ENCODE assay signal across 17 mouse cellular contexts in the genomic region with DNA sequence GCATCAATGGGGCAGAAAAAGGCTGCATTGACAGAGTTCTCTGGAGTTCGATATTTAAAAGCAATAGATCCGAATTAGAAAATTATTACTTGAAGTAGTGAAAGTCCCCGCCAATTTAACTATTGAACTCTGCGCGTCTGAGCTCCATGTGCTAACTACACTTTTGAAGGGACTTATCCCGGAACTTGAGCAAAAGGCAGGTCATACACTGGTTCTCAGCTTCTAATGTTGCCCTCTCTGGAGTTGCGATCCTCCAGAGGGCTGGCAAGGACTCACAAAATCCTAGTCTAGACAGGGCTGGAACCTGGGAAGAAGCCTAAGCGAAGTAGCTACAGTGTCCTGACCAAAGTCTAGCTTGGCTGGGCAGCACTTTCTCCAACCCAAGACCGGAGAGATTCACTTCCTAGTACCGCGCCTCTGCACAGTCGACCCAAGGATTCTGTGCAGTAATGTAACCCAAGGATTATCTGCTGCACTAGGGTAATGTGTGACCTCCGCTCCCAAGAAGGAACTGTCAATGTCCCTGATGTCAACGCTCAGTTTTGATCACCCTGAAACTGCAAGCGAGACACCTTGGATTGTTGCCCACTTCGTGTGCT. TPM values are rescaled to one million over a fixed set of nuclear protein-coding genes. Genes with fewer than 3 reads are reported as not detected.
DNase-seq lines count a peak whose midpoint lies in the region; ATAC-seq and TF ChIP-seq lines count a peak whose summit lies in the region.
"Had no signal": no experiment of that assay in that cellular context is flagged by ENCODE, and none has a peak within 500 bp of the region (broad histone marks: within the 10 kb centered on the region; RNA-seq: fewer than 3 reads in every experiment).

No protein-coding gene starts in this region.

- H3K4me1 ChIP-seq in forebrain, embryonic 12.5 days, result peaks cover 25% of the 10 kb centered on the region
- H3K4me1 ChIP-seq in forebrain, embryonic 14.5 days (ENCODE audit: control insufficient read depth, insufficient read depth, low read length), result peaks cover 5% of the 10 kb centered on the region
- H3K4me1 ChIP-seq in lung, embryonic 14.5 days (ENCODE audit: insufficient read depth), result no peaks in the 10 kb centered on the region
- H3K4me1 ChIP-seq in embryonic facial prominence, embryonic 11.5 days (ENCODE audit: control insufficient read depth, insufficient read depth, low read length), result peaks cover 3% of the 10 kb centered on the region; the same call in 1 of the 2 replicates

- TF ChIP-seq CTCF in lung, embryonic 14.5 days (IDR thresholded peaks at IDR 0.05; ENCODE audit: low read depth), result no peak

- H3K9ac ChIP-seq in forebrain, embryonic 12.5 days, result no peak overlapping the region
- no peak overlapping the region for H3K9ac ChIP-seq in forebrain, embryonic 14.5 days (ENCODE audit: low read length)
- no peak overlapping the region for H3K9ac ChIP-seq in lung, embryonic 14.5 days
- peak overlapping the region; percentile 42 for H3K9ac ChIP-seq in embryonic facial prominence, embryonic 11.5 days (replicated peaks; ENCODE audit: low read length)
- H3K9ac ChIP-seq: liver, embryonic 13.5 days; neural tube, embryonic 12.5 days had no signal

- H3K36me3 ChIP-seq in forebrain, embryonic 12.5 days (replicated peaks), result no peaks in the 10 kb centered on the region
- no peaks in the 10 kb centered on the region for H3K36me3 ChIP-seq in forebrain, embryonic 14.5 days (ENCODE audit: control insufficient read depth, insufficient read depth, low read length)
- no peaks in the 10 kb centered on the region for H3K36me3 ChIP-seq in lung, embryonic 14.5 days (ENCODE audit: insufficient read depth)
- no peaks in the 10 kb centered on the region for H3K36me3 ChIP-seq in embryonic facial prominence, embryonic 11.5 days (replicated peaks; ENCODE audit: control insufficient read depth, insufficient read depth, low read depth, low read length)
- H3K36me3 ChIP-seq: liver, embryonic 13.5 days; neural tube, embryonic 12.5 days had no signal

- no peak overlapping the region for H3K4me3 ChIP-seq in forebrain, embryonic 12.5 days (replicated peaks)
- H3K4me3 ChIP-seq in forebrain, embryonic 14.5 days (ENCODE audit: low read depth, low read length), result no peak overlapping the region
- no peak overlapping the region for H3K4me3 ChIP-seq in lung, embryonic 14.5 days (ENCODE audit: low read depth, low read length)
- H3K4me3 ChIP-seq in embryonic facial prominence, embryonic 11.5 days (ENCODE audit: low read depth, low read length), result peak overlapping the region; percentile 23
- H3K4me3 ChIP-seq: liver, embryonic 13.5 days; neural tube, embryonic 12.5 days had no signal

- ATAC-seq in forebrain, embryonic 12.5 days (ENCODE audit: low FRiP score), result no peak
- no peak for ATAC-seq in forebrain, embryonic 14.5 days
- no peak for ATAC-seq in lung, embryonic 14.5 days (ENCODE audit: insufficient read depth)
- no peak for ATAC-seq in embryonic facial prominence, embryonic 11.5 days (replicated peaks; ENCODE audit: insufficient number of reproducible peaks, low FRiP score, low TSS enrichment, low read depth)
- ATAC-seq in megakaryocyte, adult 5-6 weeks (ENCODE audit: poor library complexity, severe bottlenecking), result 0 out of 2 replicates have a peak, but pooled peaks have one; percentile 3
- ATAC-seq: hindbrain, embryonic 16.5 days had no signal

- peak overlapping the region; percentile 8 for H3K4me2 ChIP-seq in forebrain, embryonic 12.5 days
- no peak overlapping the region for H3K4me2 ChIP-seq in forebrain, embryonic 14.5 days (ENCODE audit: low read length)
- no peak overlapping the region for H3K4me2 ChIP-seq in lung, embryonic 14.5 days
- H3K4me2 ChIP-seq in embryonic facial prominence, embryonic 11.5 days (ENCODE audit: low read depth, low read length), result peak overlapping the region; percentile 16
- H3K4me2 ChIP-seq: heart, embryonic 11.5 days; liver, embryonic 13.5 days; neural tube, embryonic 12.5 days had no signal

- no peak overlapping the region for H3K27ac ChIP-seq in forebrain, embryonic 12.5 days
- H3K27ac ChIP-seq in forebrain, embryonic 14.5 days (ENCODE audit: low read depth, low read length), result no peak overlapping the region
- H3K27ac ChIP-seq in lung, embryonic 14.5 days (ENCODE audit: low read depth), result no peak overlapping the region
- no peak overlapping the region for H3K27ac ChIP-seq in embryonic facial prominence, embryonic 11.5 days (replicated peaks; ENCODE audit: low read depth, low read length)
- H3K27ac ChIP-seq: liver, embryonic 13.5 days; neural tube, embryonic 12.5 days had no signal

- no peaks in the 10 kb centered on the region for H3K9me3 ChIP-seq in forebrain, embryonic 12.5 days
- H3K9me3 ChIP-seq in forebrain, embryonic 14.5 days (replicated peaks; ENCODE audit: control insufficient read depth, low read length), result no peaks in the 10 kb centered on the region
- no peaks in the 10 kb centered on the region for H3K9me3 ChIP-seq in lung, embryonic 14.5 days (ENCODE audit: low read depth, low read length)
- H3K9me3 ChIP-seq in embryonic facial prominence, embryonic 11.5 days (replicated peaks; ENCODE audit: control insufficient read depth, low read length), result no peaks in the 10 kb centered on the region
- H3K9me3 ChIP-seq: liver, embryonic 13.5 days; neural tube, embryonic 12.5 days had no signal

- no peak for DNase-seq in forebrain, embryonic 14.5 days (ENCODE audit: low spot score)
- DNase-seq in lung, embryonic 14.5 days, result peak; percentile 51
- no peak for DNase-seq in lung, postnatal 36 days
- DNase-seq in embryonic facial prominence, embryonic 11.5 days (ENCODE audit: low spot score), result peak; percentile 36
- no peak for DNase-seq in gastrocnemius, postnatal 25 days
- no peak for DNase-seq in layer of hippocampus, adult 9-10 months (ENCODE audit: low spot score)
- DNase-seq: kidney, postnatal 25 days; liver, embryonic 13.5 days; right cerebral cortex, adult 18-20 months; thymus, postnatal 36 days had no signal

- 2% methylated on average over 16 of the region's 16 CpGs for WGBS in forebrain, embryonic 12.5 days
- WGBS in forebrain, embryonic 14.5 days, result 2% methylated on average over 16 of the region's 16 CpGs
- 3% methylated on average over 16 of the region's 16 CpGs for WGBS in lung, embryonic 14.5 days
- 2% methylated on average over 16 of the region's 16 CpGs for WGBS in embryonic facial prominence, embryonic 11.5 days

- H3K27me3 ChIP-seq in forebrain, embryonic 12.5 days, result peaks cover 88% of the 10 kb centered on the region
- H3K27me3 ChIP-seq in forebrain, embryonic 14.5 days (replicated peaks; ENCODE audit: control insufficient read depth, insufficient read depth, low read length), result peaks cover 68% of the 10 kb centered on the region
- peaks cover 87% of the 10 kb centered on the region for H3K27me3 ChIP-seq in lung, embryonic 14.5 days (ENCODE audit: insufficient read depth, low read length)
- H3K27me3 ChIP-seq in embryonic facial prominence, embryonic 11.5 days (ENCODE audit: control insufficient read depth, insufficient read depth, low read length), result peaks cover 25% of the 10 kb centered on the region

RNA-seq across cellular contexts. Expression of a gene that starts 3.0 kb away (rescaled TPM):
- 25.0 and 55.4 TPM in 2 replicates for polyA plus RNA-seq in forebrain, embryonic 12.5 days (2016; fragmentation: Nextera tagmentation; extraction: Ambion mirVana)
- 22.6 and 25.1 TPM in 2 replicates for polyA plus RNA-seq in forebrain, embryonic 14.5 days (2014; fragmentation: Nextera tagmentation; extraction: Ambion mirVana)
- not detected in 2 replicates for polyA plus RNA-seq in lung, embryonic 14.5 days (2014; fragmentation: Nextera tagmentation; extraction: Ambion mirVana)
- 55.2 and 73.1 TPM in 2 replicates for polyA plus RNA-seq in embryonic facial prominence, embryonic 11.5 days (2014; fragmentation: Nextera tagmentation; extraction: Ambion mirVana)
- not detected in 2 replicates for total RNA-seq in megakaryocyte, adult 5-6 weeks (2015)
- not detected in 2 replicates for total RNA-seq in megakaryocyte, adult 5-6 weeks (2017)
- not detected for total RNA-seq in gastrocnemius, postnatal 25 days (2021)
- total RNA-seq: ES-E14; megakaryocyte progenitor cell, adult 5-6 weeks had no signal
- polyA plus RNA-seq: liver, embryonic 13.5 days had no signal

Comparison
In these comparisons a context has a peak if more than half of its experiments do, and no peak if none do; other contexts are left out.
1. H3K4me2 ChIP-seq: peak in forebrain, embryonic 12.5 days (single experiment) and embryonic facial prominence, embryonic 11.5 days (single experiment); none in forebrain, embryonic 14.5 days (single experiment) and lung, embryonic 14.5 days (single experiment).
2. DNase-seq: peak in lung, embryonic 14.5 days (single experiment) and embryonic facial prominence, embryonic 11.5 days (single experiment); none in forebrain, embryonic 14.5 days (single experiment), lung, postnatal 36 days (single experiment), gastrocnemius, postnatal 25 days (single experiment) and layer of hippocampus, adult 9-10 months (single experiment).
3. RNA of a gene that starts 3.0 kb away (polyA plus RNA-seq): 55.2 to 73.1 TPM in embryonic facial prominence, embryonic 11.5 days, 22.6 to 25.1 TPM in forebrain, embryonic 14.5 days and 25.0 to 55.4 TPM in forebrain, embryonic 12.5 days; not detected in lung, embryonic 14.5 days; every median in the first group is over 10 times any median in the second.